ENCODE assay signal across 9 mouse cellular contexts in the genomic region with DNA sequence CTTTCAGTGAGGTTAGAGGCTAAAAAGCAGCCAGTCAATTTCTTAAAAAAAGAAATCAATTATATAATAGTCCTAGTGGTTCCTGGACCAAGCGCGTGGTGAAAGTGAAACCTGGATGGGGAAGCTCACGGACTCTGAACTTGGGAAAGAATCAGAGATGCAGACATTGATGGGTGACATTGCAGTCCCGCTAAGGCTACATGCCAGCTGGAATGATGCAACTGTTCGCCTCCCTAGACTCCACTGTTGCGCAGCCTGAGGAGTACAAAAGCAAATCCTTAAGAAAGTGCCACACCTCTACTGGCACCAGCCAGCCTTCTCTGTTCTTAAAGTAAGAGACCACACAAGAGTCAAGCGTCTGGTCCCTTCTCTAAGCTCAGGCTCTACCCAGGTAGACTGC. TPM values are rescaled to one million over a fixed set of nuclear protein-coding genes. Genes with fewer than 3 reads are reported as not detected.
DNase-seq lines count a peak whose midpoint lies in the region.
"Had no signal": no experiment of that assay in that cellular context is flagged by ENCODE, and none has a peak within 500 bp of the region (broad histone marks: within the 10 kb centered on the region; RNA-seq: fewer than 3 reads in every experiment).

No protein-coding gene starts in this region.

- DNase-seq in heart, adult 18-20 months, result peak; percentile 69 to 82
- DNase-seq in heart, postnatal 10 days, result no peak
- peak; percentile 61 for DNase-seq in NIH3T3 (ENCODE audit: low read depth)
- DNase-seq in brain, adult 2 months (ENCODE audit: low read depth, low spot score), result peak; percentile 18
- peak; percentile 70 for DNase-seq in lung, postnatal 25 days (ENCODE audit: low spot score)
- no peak for DNase-seq in embryo, embryonic 10 days (ENCODE audit: low spot score)
- DNase-seq in testis, postnatal 10 days (ENCODE audit: low spot score), result no peak
- DNase-seq: cerebellum, adult 8-10 months; forebrain, postnatal 0 days had no signal

- intact Hi-C loops in heart, postnatal 10 days (cut with DNase I), result no loop called here

RNA-seq across cellular contexts. Expression of a gene that starts 12.8 kb away (rescaled TPM):
- 10 to 100 TPM; 57.2 to 58.8 TPM for total RNA-seq in heart, adult 18-20 months (2021)
- 100 to 1,000 TPM; 187 to 198 TPM for total RNA-seq in heart, postnatal 10 days (2021)

RNA-seq across cellular contexts. Expression of a gene that starts 15.3 kb away (rescaled TPM):
- total RNA-seq in heart, adult 18-20 months (2021), result 1 to 10 TPM; 1.1 to 1.2 TPM
- 1 to 10 TPM; 1.9 to 2.5 TPM for total RNA-seq in heart, postnatal 10 days (2021)

Comparison
In these comparisons a context has a peak if more than half of its experiments do, and no peak if none do; other contexts are left out.
1. DNase-seq: peak in heart, adult 18-20 months (2 of 2), NIH3T3 (single experiment), brain, adult 2 months (single experiment) and lung, postnatal 25 days (single experiment); none in heart, postnatal 10 days (0 of 2), embryo, embryonic 10 days (single experiment) and testis, postnatal 10 days (single experiment).